Mouse (Mus musculus) heart, embryonic 12.5 days (tissue): Measurements from ENCODE around the gene Slco2a1. TPM values are rescaled to one million over a fixed set of nuclear protein-coding genes. Genes with fewer than 3 reads are reported as not detected.

Experiments used
- ATAC-seq: fragments of 200-750 bp; cut with Nextera tagmentation; 2 replicates; pipeline ENCODE4 v1.8.0; 2017; ENCODE audit warnings: moderate TSS enrichment, moderate library complexity; ENCODE audit not compliant: insufficient number of reproducible peaks, low FRiP score
- H3K27ac ChIP-seq: fragments of 300-500 bp; sonication (generic); 2 replicates; pipeline ENCODE4 v1.5.1; 2016; ENCODE audit warnings: mild to moderate bottlenecking, moderate library complexity; ENCODE audit not compliant: poor library complexity, severe bottlenecking
- H3K27me3 ChIP-seq: fragments of 300-500 bp; sonication (generic); replicated peaks from 2 replicates; pipeline ENCODE4 v1.6.1; 2016; ENCODE audit warnings: mild to moderate bottlenecking, moderate library complexity
- H3K36me3 ChIP-seq: fragments of 300-500 bp; sonication (generic); 2 replicates; pipeline ENCODE4 v1.6.1; 2016; ENCODE audit warnings: mild to moderate bottlenecking, moderate library complexity
- H3K4me1 ChIP-seq: fragments of 300-500 bp; sonication (generic); replicated peaks from 2 replicates; pipeline ENCODE4 v1.6.1; 2016; ENCODE audit warnings: mild to moderate bottlenecking
- H3K4me2 ChIP-seq: fragments of 300-500 bp; sonication (generic); 2 replicates; pipeline ENCODE4 v1.6.1; 2016; ENCODE audit warnings: mild to moderate bottlenecking, moderate library complexity
- H3K4me3 ChIP-seq: fragments of 300-500 bp; sonication (generic); 2 replicates; pipeline ENCODE4 v1.5.1; 2016; ENCODE audit warnings: mild to moderate bottlenecking
- H3K9ac ChIP-seq: fragments of 300-500 bp; sonication (generic); 2 replicates; pipeline ENCODE4 v1.6.1; 2016; ENCODE audit warnings: mild to moderate bottlenecking, moderate library complexity
- H3K9me3 ChIP-seq: fragments of 300-500 bp; sonication (generic); replicated peaks from 2 replicates; pipeline ENCODE4 v1.6.1; 2016; ENCODE audit warnings: mild to moderate bottlenecking, moderate library complexity
- WGBS: fragments of 180-500 bp; shearing (Covaris S2); methylation state at CpG from one replicate; pipeline ENCODE4 v1.1.7; 2016; 5-methylcytosine and 5-hydroxymethylcytosine counted together
- polyA plus RNA-seq: library from polyadenylated mRNA; unstranded; fragments of >200 nt; fragmentation: Nextera tagmentation; extraction: Ambion mirVana; gene quantifications from 2 replicates; pipeline ENCODE4 v1.2.1, GENCODE M21; 2016

Gene Slco2a1
- polyA plus RNA-seq, 1 experiment from 2014 or later: 9.0 TPM

DNA sequence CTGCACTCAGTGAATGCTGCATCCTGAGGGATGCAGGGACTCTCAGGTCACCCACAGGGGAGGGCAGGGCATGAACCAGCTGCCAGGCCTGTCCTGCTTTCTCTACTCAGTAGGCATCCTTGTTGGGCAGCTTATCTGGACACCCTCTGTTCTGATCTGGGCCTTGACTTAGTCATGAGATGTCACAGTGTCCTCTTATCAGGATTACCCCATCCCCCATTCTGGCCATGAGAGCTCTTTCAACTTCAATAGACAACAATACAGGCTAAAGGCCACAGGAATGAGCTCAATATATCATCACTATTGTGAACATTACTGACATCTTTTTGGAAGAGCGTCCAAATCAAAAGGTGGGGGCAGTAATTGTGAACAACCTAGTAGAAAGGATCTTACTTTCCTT, 3.4 kb upstream of the Slco2a1 start:
- Histone ChIP-seq H3K36me3 (no peaks in the 10 kb centered on the region), H3K4me1 (peaks cover 6% of the 10 kb centered on the region; the same call in 1 of the 2 replicates), H3K9me3 (peaks cover 3% of the 10 kb centered on the region; the same call in 1 of the 2 replicates), H3K27ac (no peak overlapping the region), H3K4me3 (no peak overlapping the region), H3K27me3 (no peaks in the 10 kb centered on the region), H3K9ac (no peak overlapping the region), H3K4me2 (no peak overlapping the region)
- no peak for ATAC-seq
- 64% methylated on average over 1 of the region's 1 CpGs for WGBS

DNA sequence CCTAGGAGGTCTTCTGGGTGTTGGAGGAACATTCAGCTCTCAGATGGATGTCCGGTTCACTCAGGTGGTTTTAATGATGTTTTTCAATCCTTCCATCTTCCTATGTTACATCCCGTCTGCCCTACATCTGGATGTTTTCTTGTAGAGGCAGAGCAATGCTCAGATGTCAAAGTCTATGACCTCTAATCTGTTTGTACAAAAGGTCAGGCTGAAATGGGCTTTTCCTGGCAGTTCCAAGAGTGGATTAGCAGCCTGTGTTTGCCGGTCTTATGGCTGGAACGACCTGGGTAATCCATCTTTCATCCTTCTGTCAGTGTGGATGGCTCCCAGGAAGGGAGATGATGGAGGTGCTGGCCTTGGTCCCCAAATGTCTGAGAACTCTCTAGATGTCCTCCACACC, 2.6 kb upstream of the Slco2a1 start:
- no peaks in the 10 kb centered on the region for H3K27me3 ChIP-seq
- H3K4me3 ChIP-seq: no peak overlapping the region
- peaks cover 14% of the 10 kb centered on the region for H3K4me1 ChIP-seq
- no peak for ATAC-seq
- H3K36me3 ChIP-seq: no peaks in the 10 kb centered on the region
- H3K9ac ChIP-seq: no peak overlapping the region
- H3K27ac ChIP-seq: no peak overlapping the region
- no peak overlapping the region for H3K4me2 ChIP-seq
- 49% methylated on average over 4 of the region's 4 CpGs for WGBS
- peaks cover 3% of the 10 kb centered on the region; the same call in 1 of the 2 replicates for H3K9me3 ChIP-seq

DNA sequence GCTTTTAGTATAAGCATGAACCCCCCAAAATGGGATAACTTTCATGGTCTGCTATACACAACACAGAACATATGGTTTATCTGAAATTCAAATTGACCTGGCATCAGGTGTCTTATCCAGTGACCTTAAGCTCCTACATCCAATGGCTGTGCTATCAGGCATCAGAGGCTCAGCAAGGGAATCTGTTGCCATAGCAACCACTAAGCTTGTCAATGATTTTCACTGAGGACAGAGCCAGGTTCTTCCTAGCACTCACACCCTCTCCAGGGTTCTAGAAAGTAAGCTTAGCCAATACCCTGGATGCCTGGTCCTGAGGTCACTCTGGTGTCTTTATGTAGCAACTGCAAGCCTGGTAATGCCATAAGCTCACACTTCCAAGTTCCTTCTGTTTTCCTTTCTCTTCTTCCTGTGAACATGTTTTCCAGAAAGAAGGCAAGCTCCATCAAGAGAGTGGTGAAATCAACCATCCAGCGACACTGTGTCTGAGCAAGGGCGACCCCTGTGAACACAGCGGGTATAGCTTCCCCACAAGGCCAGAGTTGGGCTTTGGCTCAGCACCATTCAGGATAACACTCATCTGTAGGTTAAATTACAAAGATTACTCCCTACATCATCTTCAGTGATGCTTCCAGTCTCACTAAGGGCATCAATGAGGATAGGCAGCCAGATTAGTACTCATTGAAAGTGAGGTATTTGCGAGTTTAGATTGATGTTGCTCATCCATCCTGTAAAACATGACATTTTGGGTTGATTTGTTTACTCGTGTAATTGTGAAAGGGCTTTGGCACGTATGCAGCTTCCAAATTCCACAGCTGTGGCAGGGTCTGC, 2.0 kb downstream of the Slco2a1 start:
- Histone ChIP-seq H3K9me3 (peaks cover 3% of the 10 kb centered on the region; the same call in 1 of the 2 replicates), H3K36me3 (no peaks in the 10 kb centered on the region), H3K27me3 (no peaks in the 10 kb centered on the region), H3K4me1 (peaks cover 42% of the 10 kb centered on the region), H3K4me3 (no peak overlapping the region), H3K27ac (no peak overlapping the region), H3K4me2 (no peak overlapping the region), H3K9ac (no peak overlapping the region)
- 35% methylated on average over 6 of the region's 6 CpGs for WGBS
- no peak for ATAC-seq

DNA sequence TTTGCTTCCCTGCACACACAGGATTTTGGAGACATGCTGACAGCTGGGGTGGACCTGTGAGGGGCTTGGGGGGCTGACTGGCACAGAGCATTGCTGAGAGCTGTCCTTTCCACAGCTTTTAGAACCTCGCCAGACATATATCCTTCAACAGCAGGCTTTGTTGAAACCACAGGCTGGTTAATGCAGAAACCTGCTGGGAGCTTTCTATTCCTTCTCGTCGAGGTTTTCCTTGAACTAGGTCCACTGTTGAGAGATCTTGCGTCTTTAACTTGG, 2.6 kb downstream of the Slco2a1 start:
- H3K4me2 ChIP-seq: no peak overlapping the region
- H3K4me3 ChIP-seq: no peak overlapping the region
- H3K36me3 ChIP-seq: no peaks in the 10 kb centered on the region
- no peak for ATAC-seq
- H3K27ac ChIP-seq: no peak overlapping the region
- H3K9ac ChIP-seq: no peak overlapping the region
- peaks cover 42% of the 10 kb centered on the region for H3K4me1 ChIP-seq
- H3K9me3 ChIP-seq: peaks cover 3% of the 10 kb centered on the region; the same call in 1 of the 2 replicates
- 54% methylated on average over 4 of the region's 4 CpGs for WGBS
- no peaks in the 10 kb centered on the region for H3K27me3 ChIP-seq

DNA sequence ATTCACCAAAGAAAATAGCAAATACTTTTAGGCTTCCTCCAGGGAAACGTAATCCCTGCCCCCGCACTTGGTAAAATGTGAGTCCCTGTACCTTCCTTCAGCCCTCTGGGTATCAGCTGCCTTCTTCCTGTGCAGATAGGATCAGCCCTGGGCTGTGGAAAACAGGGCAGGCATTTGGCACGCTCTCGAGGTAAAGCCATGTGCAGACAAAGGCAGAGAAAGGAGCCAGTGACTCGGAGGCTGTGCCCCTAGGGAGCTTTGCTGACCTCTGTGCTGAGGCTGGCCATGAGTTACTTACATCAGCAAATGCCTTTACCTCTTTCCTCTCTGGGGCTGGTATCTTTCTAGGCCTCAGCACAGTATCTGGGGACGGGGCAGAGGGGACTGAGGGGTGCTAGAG, 4.4 kb downstream of the Slco2a1 start:
- ATAC-seq: peak; percentile 81
- H3K4me3 ChIP-seq: no peak overlapping the region
- H3K27me3 ChIP-seq: no peaks in the 10 kb centered on the region
- H3K36me3 ChIP-seq: no peaks in the 10 kb centered on the region
- H3K27ac ChIP-seq: peak overlapping the region; percentile 45
- H3K4me2 ChIP-seq: no peak overlapping the region
- 16% methylated on average over 6 of the region's 6 CpGs for WGBS
- peaks cover 42% of the 10 kb centered on the region for H3K4me1 ChIP-seq
- no peaks in the 10 kb centered on the region for H3K9me3 ChIP-seq
- peak overlapping the region; percentile 15; the same call in 1 of the 2 replicates for H3K9ac ChIP-seq

DNA sequence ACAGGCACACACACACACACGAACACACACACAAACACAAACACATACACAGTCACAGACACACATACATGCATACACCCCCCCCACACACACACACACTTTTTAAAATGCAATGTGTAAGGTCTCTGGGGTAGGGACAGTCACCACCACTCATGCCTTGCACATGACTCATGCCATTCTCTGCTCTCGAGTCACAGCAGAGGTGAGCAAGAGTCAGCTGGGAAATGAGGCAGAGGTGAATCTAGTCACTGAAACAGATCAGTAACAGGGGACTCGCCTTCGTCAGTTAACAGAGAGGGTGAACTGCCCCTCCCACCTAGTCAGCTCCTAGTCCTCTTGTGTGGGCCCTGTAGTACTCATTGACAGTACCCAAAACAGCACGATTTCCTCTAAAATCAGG, 5.3 kb downstream of the Slco2a1 start:
- no peak overlapping the region for H3K4me2 ChIP-seq
- ATAC-seq: no peak
- WGBS: 49% methylated on average over 5 of the region's 5 CpGs
- no peak overlapping the region for H3K4me3 ChIP-seq
- H3K27me3 ChIP-seq: 0 out of 2 replicates have a peak, but pooled peaks cover 3% of the 10 kb centered on the region
- peaks cover 42% of the 10 kb centered on the region for H3K4me1 ChIP-seq
- peak overlapping the region; percentile 15; the same call in 1 of the 2 replicates for H3K9ac ChIP-seq
- H3K36me3 ChIP-seq: no peaks in the 10 kb centered on the region
- peak overlapping the region; percentile 45 for H3K27ac ChIP-seq
- H3K9me3 ChIP-seq: no peaks in the 10 kb centered on the region

DNA sequence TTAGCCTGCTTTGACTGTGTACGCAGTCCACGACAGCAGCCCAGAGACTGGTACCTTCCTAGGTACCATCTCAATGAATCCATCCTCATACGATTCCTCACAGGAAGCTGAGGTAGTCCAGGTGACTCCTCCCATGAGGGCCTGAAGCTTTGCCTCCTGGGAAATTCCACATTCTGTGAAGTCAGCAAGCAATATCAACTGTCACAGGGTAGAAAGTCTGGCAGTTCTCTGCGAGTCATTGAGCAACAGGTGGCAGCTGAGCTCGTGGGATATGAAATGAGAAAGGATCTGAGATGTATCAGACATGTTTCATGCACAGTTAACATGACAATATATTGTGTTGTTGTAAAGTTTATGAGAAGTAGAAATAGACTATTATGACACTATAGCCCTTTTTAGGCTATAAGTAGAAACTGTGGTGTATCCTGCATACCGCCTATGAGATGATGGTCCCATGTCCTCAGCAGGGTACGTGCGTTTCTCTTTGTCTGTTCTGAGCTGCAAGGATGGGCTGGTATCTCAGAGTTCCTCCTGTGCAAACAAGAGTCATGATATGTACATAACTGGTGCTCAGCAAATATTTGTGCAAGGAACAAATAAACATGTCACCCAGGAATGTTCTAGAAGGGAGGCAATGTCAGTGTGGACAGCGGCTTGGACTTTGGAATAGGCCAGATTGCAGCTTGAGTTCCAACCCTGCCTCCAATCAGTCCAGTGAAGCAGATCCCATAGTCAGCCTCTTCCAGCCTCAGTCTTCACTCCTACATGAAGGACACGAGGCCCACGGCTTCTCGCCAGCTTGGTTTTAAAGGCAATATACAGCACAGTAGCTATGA, 7.5 kb downstream of the Slco2a1 start:
- no peaks in the 10 kb centered on the region for H3K9me3 ChIP-seq
- H3K36me3 ChIP-seq: no peaks in the 10 kb centered on the region
- WGBS: 80% methylated on average over 12 of the region's 12 CpGs
- H3K27ac ChIP-seq: no peak overlapping the region
- no peak overlapping the region for H3K4me3 ChIP-seq
- 0 out of 2 replicates have a peak, but pooled peaks cover 4% of the 10 kb centered on the region for H3K27me3 ChIP-seq
- no peak overlapping the region for H3K4me2 ChIP-seq
- H3K4me1 ChIP-seq: peaks cover 33% of the 10 kb centered on the region
- ATAC-seq: no peak
- no peak overlapping the region for H3K9ac ChIP-seq

DNA sequence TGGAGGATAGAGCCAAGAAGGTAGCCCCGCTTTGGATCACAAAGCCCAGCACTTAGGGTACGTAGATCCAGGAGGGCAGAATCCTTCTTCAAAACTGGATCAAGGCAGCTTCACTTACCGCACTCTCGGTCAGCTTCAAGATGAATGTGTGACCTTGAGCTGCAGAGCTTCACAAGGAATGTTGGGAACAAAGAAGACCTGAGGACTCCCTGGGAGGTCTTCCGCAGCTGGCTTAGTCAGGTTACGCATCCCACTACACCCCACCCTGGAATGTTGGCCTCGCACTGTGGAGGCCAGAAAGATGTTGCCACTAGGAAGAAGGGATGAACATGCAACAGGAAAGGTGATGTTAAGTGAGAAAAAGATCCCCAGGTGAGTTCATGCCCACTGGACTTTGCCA, 11.9 kb downstream of the Slco2a1 start:
- Histone ChIP-seq H3K4me2 (no peak overlapping the region), H3K27me3 (0 out of 2 replicates have a peak, but pooled peaks cover 4% of the 10 kb centered on the region), H3K27ac (no peak overlapping the region), H3K9ac (no peak overlapping the region), H3K36me3 (no peaks in the 10 kb centered on the region), H3K4me3 (no peak overlapping the region), H3K4me1 (peaks cover 12% of the 10 kb centered on the region), H3K9me3 (no peaks in the 10 kb centered on the region)
- 79% methylated on average over 7 of the region's 7 CpGs for WGBS
- ATAC-seq: no peak

DNA sequence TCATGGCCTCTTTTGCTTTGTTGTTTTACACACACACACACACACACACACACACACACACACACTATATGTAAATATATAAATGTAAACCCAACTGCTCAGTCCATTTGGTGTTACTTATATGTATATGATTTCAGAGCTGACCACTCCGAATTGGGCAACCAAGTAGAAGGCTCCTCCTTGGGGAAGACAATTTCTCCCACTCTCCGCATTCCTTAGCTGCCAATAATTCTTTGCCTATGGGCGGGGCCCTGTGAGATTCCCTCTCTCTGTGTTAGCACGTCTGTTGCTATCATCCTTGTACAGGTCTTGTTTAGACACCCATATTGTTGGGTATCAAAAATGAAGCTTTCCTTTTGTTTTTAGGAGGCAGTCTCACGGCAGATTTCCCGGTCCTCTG, 15.8 kb downstream of the Slco2a1 start:
- 68% methylated on average over 6 of the region's 6 CpGs for WGBS
- no peak overlapping the region for H3K4me2 ChIP-seq
- ATAC-seq: no peak
- H3K4me3 ChIP-seq: no peak overlapping the region
- H3K27ac ChIP-seq: no peak overlapping the region
- no peak overlapping the region for H3K9ac ChIP-seq
- peaks cover under 1% of the 10 kb centered on the region; the same call in 1 of the 2 replicates for H3K27me3 ChIP-seq
- peaks cover 48% of the 10 kb centered on the region for H3K4me1 ChIP-seq
- H3K9me3 ChIP-seq: no peaks in the 10 kb centered on the region
- no peaks in the 10 kb centered on the region for H3K36me3 ChIP-seq

DNA sequence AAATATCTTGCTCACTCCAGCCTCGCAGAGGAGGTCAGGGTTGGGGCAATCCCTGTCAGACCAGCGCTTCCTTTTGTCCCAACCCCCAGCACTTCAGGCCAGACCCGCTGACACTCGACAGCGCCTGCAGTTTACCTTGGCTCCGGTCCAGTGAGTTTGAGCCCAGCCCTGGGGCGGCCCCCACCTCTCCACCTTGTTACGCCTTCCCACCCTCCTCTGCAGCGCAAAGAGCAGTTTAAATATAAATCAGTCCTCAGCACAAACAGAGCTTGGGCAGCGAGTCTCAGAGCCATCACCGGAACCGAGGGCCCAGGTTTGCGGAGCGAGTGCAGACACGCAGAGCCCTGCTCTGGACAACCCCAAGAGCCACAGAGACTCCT, 19.2 kb downstream of the Slco2a1 start:
- H3K27me3 ChIP-seq: peaks cover 7% of the 10 kb centered on the region
- H3K4me3 ChIP-seq: peak overlapping the region; percentile 56
- no peaks in the 10 kb centered on the region for H3K9me3 ChIP-seq
- H3K36me3 ChIP-seq: no peaks in the 10 kb centered on the region
- H3K4me2 ChIP-seq: peak overlapping the region; percentile 99
- peaks cover 51% of the 10 kb centered on the region for H3K4me1 ChIP-seq
- H3K27ac ChIP-seq: peak overlapping the region; percentile 81
- ATAC-seq: peak; percentile 92
- 2% methylated on average over 15 of the region's 15 CpGs for WGBS
- H3K9ac ChIP-seq: peak overlapping the region; percentile 77
